Mouse (Mus musculus) MEL-GATA-1-ER (cell line): Measurements from ENCODE around the gene Kri1.
"Not testable (repeated sequence)": the region's sequence is repeated elsewhere in the genome, so short reads cannot be mapped to it uniquely, and the experiment has no call there.

Source experiments
- DNase-seq: peaks from one replicate; pipeline ENCODE4 v3.0.0-alpha.2; 2012; ENCODE audit warnings: low read depth; ENCODE audit errors: extremely low read depth

Gene Kri1

GRCm38 (mm10) chr9:21244428-21245112 is 43.2 kb downstream of the Kri1 start:
- no peak for DNase-seq

- no peak for DNase-seq
Observed at GRCm38 (mm10) chr9:21243826-21244427, 43.8 kb downstream of the Kri1 start.

- peak; percentile 87 for DNase-seq
Observed at GRCm38 (mm10) chr9:21241343-21241742, 46.4 kb downstream of the Kri1 start.

- DNase-seq = no peak
Observed at GRCm38 (mm10) chr9:21239465-21239848, 48.3 kb downstream of the Kri1 start.

GRCm38 (mm10) chr9:21238733-21239464 is 48.9 kb downstream of the Kri1 start, which contains the start of gene Keap1:
TSS of gene Keap1 (minus strand) at chr9:21239361.
- DNase-seq = no peak

GRCm38 (mm10) chr9:21238004-21238732 is 49.6 kb downstream of the Kri1 start:
- DNase-seq = no peak

GRCm38 (mm10) chr9:21237368-21238003 is 50.3 kb downstream of the Kri1 start:
- no peak for DNase-seq

- DNase-seq = no peak
Observed at GRCm38 (mm10) chr9:21236991-21237367, 50.8 kb downstream of the Kri1 start.

GRCm38 (mm10) chr9:21235341-21235740 is 52.4 kb downstream of the Kri1 start:
- DNase-seq = no peak

GRCm38 (mm10) chr9:21233805-21234204 is 54.0 kb downstream of the Kri1 start:
- DNase-seq = no peak

- no peak for DNase-seq
Observed at GRCm38 (mm10) chr9:21233366-21233765, 54.4 kb downstream of the Kri1 start.

GRCm38 (mm10) chr9:21232867-21233266 is 54.9 kb downstream of the Kri1 start:
- no peak for DNase-seq

- no peak for DNase-seq
Observed at GRCm38 (mm10) chr9:21231551-21231950, 56.2 kb downstream of the Kri1 start.

GRCm38 (mm10) chr9:21227342-21227741 is 60.4 kb downstream of the Kri1 start:
- no peak for DNase-seq

GRCm38 (mm10) chr9:21225415-21225758 is 62.4 kb downstream of the Kri1 start:
- no peak for DNase-seq

- peak; percentile 85 for DNase-seq
Observed at GRCm38 (mm10) chr9:21224576-21225414, 63.0 kb downstream of the Kri1 start.

GRCm38 (mm10) chr9:21223906-21224305 is 63.9 kb downstream of the Kri1 start:
- no peak for DNase-seq

GRCm38 (mm10) chr9:21223490-21223889 is 64.3 kb downstream of the Kri1 start:
- DNase-seq = not testable (repeated sequence)
